14 mouse cellular contexts compared by ENCODE assay signal in genomic region chr10:120894978-120895898, GRCm38 (mm10). TPM values are rescaled to one million over a fixed set of nuclear protein-coding genes. Genes with fewer than 3 reads are reported as not detected.
DNase-seq lines count a peak whose midpoint lies in the region; ATAC-seq and TF ChIP-seq lines count a peak whose summit lies in the region.
"Had no signal": no experiment of that assay in that cellular context is flagged by ENCODE, and none has a peak within 500 bp of the region (broad histone marks: within the 10 kb centered on the region; RNA-seq: fewer than 3 reads in every experiment).

No protein-coding gene starts in this region.

- H3K27me3 ChIP-seq in liver, adult 2 months (ENCODE audit: control insufficient read depth, insufficient read depth, low read length) = no peaks in the 10 kb centered on the region
- H3K27me3 ChIP-seq in heart, embryonic 16.5 days (ENCODE audit: control insufficient read depth, insufficient read depth, low read length) = no peaks in the 10 kb centered on the region
- no peaks in the 10 kb centered on the region for H3K27me3 ChIP-seq in stomach, embryonic 16.5 days (ENCODE audit: control insufficient read depth, insufficient read depth, low read length)
- H3K27me3 ChIP-seq: embryonic facial prominence, embryonic 12.5 days had no signal

- TF ChIP-seq CTCF in liver, adult 2 months (IDR thresholded peaks at IDR 0.05; ENCODE audit: low read depth, low read length) = no peak

- no peaks in the 10 kb centered on the region for H3K79me2 ChIP-seq in liver, adult 2 months (ENCODE audit: control insufficient read depth, insufficient read depth, low read length)

- no peaks in the 10 kb centered on the region for H3K36me3 ChIP-seq in liver, adult 2 months (ENCODE audit: control insufficient read depth, insufficient read depth, low read length)
- peaks cover 11% of the 10 kb centered on the region for H3K36me3 ChIP-seq in heart, embryonic 16.5 days (ENCODE audit: control insufficient read depth, insufficient read depth)
- no peaks in the 10 kb centered on the region for H3K36me3 ChIP-seq in stomach, embryonic 16.5 days (ENCODE audit: control insufficient read depth, insufficient read depth, low read length)
- H3K36me3 ChIP-seq: embryonic facial prominence, embryonic 12.5 days; limb, embryonic 15.5 days had no signal

- peak overlapping the region; percentile 84 for H3K27ac ChIP-seq in liver, adult 2 months (replicated peaks; ENCODE audit: insufficient read depth, low read depth, low read length)
- peak overlapping the region; percentile 71 for H3K27ac ChIP-seq in heart, embryonic 16.5 days (ENCODE audit: low read length)
- H3K27ac ChIP-seq in stomach, embryonic 16.5 days (ENCODE audit: low read length) = peak overlapping the region; percentile 34; the same call in 1 of the 2 replicates
- H3K27ac ChIP-seq: embryonic facial prominence, embryonic 12.5 days had no signal

- WGBS in liver, adult 2 months = 78% methylated on average over 15 of the region's 15 CpGs
- WGBS in heart, embryonic 16.5 days = 67% methylated on average over 15 of the region's 15 CpGs
- 77% methylated on average over 15 of the region's 15 CpGs for WGBS in stomach, embryonic 16.5 days

- no peak for TF ChIP-seq POLR2A in liver, adult 2 months (IDR thresholded peaks at IDR 0.05; ENCODE audit: extremely low read depth, insufficient read depth, low read length)

- H3K4me1 ChIP-seq in liver, adult 2 months (ENCODE audit: control insufficient read depth, insufficient read depth, low read length) = peaks cover 12% of the 10 kb centered on the region
- peaks cover 37% of the 10 kb centered on the region for H3K4me1 ChIP-seq in heart, embryonic 16.5 days (ENCODE audit: control insufficient read depth, insufficient read depth, low read length)
- H3K4me1 ChIP-seq in stomach, embryonic 16.5 days (ENCODE audit: control insufficient read depth, insufficient read depth, low read length) = peaks cover 16% of the 10 kb centered on the region

- H3K4me3 ChIP-seq in liver, adult 2 months (ENCODE audit: insufficient read depth, low read depth, low read length) = no peak overlapping the region
- peak overlapping the region; percentile 33; the same call in 1 of the 2 replicates for H3K4me3 ChIP-seq in heart, embryonic 16.5 days (ENCODE audit: low read length)
- H3K4me3 ChIP-seq in stomach, embryonic 16.5 days (replicated peaks; ENCODE audit: low read length) = no peak overlapping the region
- H3K4me3 ChIP-seq: embryonic facial prominence, embryonic 12.5 days; limb, embryonic 15.5 days had no signal

- H3K4me2 ChIP-seq in heart, embryonic 16.5 days (ENCODE audit: low read depth, low read length) = peak overlapping the region; percentile 58
- peak overlapping the region; percentile 45; the same call in 1 of the 2 replicates for H3K4me2 ChIP-seq in stomach, embryonic 16.5 days (ENCODE audit: low read depth, low read length)

- ATAC-seq in heart, embryonic 16.5 days (replicated peaks; ENCODE audit: extremely low read depth, insufficient read depth, low FRiP score) = no peak
- ATAC-seq in stomach, embryonic 16.5 days (ENCODE audit: insufficient read depth, low FRiP score) = no peak

- intact Hi-C loops in heart, postnatal 10 days (cut with DNase I) = no loop called here

- H3K9me3 ChIP-seq in heart, embryonic 16.5 days (replicated peaks; ENCODE audit: control insufficient read depth, low read length) = no peaks in the 10 kb centered on the region
- H3K9me3 ChIP-seq in stomach, embryonic 16.5 days (replicated peaks; ENCODE audit: control insufficient read depth, low read length) = no peaks in the 10 kb centered on the region
- H3K9me3 ChIP-seq: embryonic facial prominence, embryonic 12.5 days; limb, embryonic 15.5 days had no signal

- DNase-seq in heart, adult 11 months = peak; percentile 89
- no peak for DNase-seq in heart, postnatal 10 days
- peak; percentile 32 for DNase-seq in liver, adult 2 months (ENCODE audit: extremely low read depth, low read depth, low spot score)
- no peak for DNase-seq in liver
- no peak for DNase-seq in cerebellum, adult 9-10 months
- DNase-seq in adipocyte (ENCODE audit: low spot score) = no peak
- DNase-seq: cerebellum, adult 9-11 months; kidney, adult 18-20 months; layer of hippocampus, postnatal 36 days; thymus, adult 18-20 months had no signal

- no peak overlapping the region; the same call in 1 of the 2 replicates for H3K9ac ChIP-seq in liver, adult 2 months (ENCODE audit: low read depth, low read length)
- no peak overlapping the region for H3K9ac ChIP-seq in heart, embryonic 16.5 days (ENCODE audit: low read length)
- H3K9ac ChIP-seq in stomach, embryonic 16.5 days (ENCODE audit: low read length) = no peak overlapping the region
- H3K9ac ChIP-seq: embryonic facial prominence, embryonic 12.5 days; limb, embryonic 15.5 days had no signal

RNA-seq across cellular contexts. Expression of gene Msrb3, which starts 3.7 kb away (rescaled TPM):
- 100 to 1,000 TPM; 131 to 148 TPM for total RNA-seq in heart, postnatal 10 days (2021)
- 9.5 and 10.1 TPM in 2 replicates for total RNA-seq in liver, adult 2 months (2014; rRNA removed)
- polyA plus RNA-seq in liver, adult 2 months (2012; rRNA removed) = 3.7 and 4.1 TPM in 2 replicates
- polyA plus RNA-seq in heart, embryonic 16.5 days (2015; fragmentation: Nextera tagmentation; extraction: Ambion mirVana) = 38.3 and 39.8 TPM in 2 replicates
- polyA plus RNA-seq in stomach, embryonic 16.5 days (2015; fragmentation: Nextera tagmentation; extraction: Ambion mirVana) = 22.6 and 29.6 TPM in 2 replicates

Comparison
In these comparisons a context has a peak if more than half of its experiments do, and no peak if none do; other contexts are left out.
1. DNase-seq: peak in heart, adult 11 months (single experiment) and liver, adult 2 months (single experiment); none in heart, postnatal 10 days (0 of 2), liver (single experiment), cerebellum, adult 9-10 months (single experiment) and adipocyte (single experiment).
2. H3K27ac ChIP-seq: peak in every context shown above with its lines; median percentile 84 in liver, adult 2 months; 71 in heart, embryonic 16.5 days; 34 in stomach, embryonic 16.5 days.